Mouse (Mus musculus) cerebellum, adult (tissue): Measurements from ENCODE around the gene Gm4141.
"Not testable (repeated sequence)": the region's sequence is repeated elsewhere in the genome, so short reads cannot be mapped to it uniquely, and the experiment has no call there.

Experiments used
- ATAC-seq: cut with Nextera tagmentation; 2 replicates; pipeline ENCODE4 v1.9.2; 2017; ENCODE audit warnings: mild to moderate bottlenecking, moderate library complexity, mixed read lengths; ENCODE audit not compliant: insufficient number of reproducible peaks, low FRiP score, low TSS enrichment

The Gm4141 gene

DNA sequence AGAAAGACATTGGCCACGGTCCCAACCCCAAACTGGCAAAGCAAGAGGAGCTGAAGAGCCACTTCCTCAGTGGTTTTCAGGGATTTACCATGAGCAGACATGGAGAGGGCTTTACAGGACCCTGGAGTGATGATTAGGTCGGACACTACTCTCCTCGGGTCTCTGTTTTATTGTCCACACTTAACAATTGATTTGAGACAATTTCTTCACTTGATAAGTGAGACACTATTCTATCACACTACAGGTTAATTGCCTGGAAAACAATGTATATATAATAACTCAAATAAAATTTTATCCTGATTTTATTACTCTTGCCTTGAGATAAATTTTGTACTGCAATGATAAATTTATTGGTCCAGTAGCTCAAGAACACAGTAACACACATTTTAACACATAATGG, at the start of gene Gm4141:
Gene Gm4141, minus strand, starts transcription at position 101 of the 400 bp plus-strand sequence.
- ATAC-seq = not testable (repeated sequence)

DNA sequence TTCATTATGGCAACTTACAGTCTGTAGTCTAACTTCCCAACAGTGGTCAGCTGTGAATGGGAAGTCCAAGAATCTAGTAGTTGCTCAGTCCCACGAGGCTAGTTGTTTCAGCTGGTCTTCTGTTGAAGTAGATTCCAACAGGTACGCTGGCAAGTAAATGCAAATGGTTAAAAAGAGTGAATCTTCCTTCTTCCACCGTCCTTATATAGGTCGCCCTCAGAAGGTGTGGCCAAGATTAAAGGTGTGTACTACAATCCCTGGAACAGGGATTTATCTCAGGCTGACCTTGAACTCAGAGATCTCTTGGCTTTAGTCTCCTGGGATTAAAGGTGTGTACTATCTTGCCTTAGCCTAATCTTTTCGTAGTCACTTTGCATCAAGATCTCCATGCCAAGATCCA, 22.9 kb upstream of the Gm4141 start, which contains the start of gene Gm4513:
Gene Gm4513, minus strand, starts transcription at position 101 of the 400 bp plus-strand sequence.
- not testable (repeated sequence) for ATAC-seq

DNA sequence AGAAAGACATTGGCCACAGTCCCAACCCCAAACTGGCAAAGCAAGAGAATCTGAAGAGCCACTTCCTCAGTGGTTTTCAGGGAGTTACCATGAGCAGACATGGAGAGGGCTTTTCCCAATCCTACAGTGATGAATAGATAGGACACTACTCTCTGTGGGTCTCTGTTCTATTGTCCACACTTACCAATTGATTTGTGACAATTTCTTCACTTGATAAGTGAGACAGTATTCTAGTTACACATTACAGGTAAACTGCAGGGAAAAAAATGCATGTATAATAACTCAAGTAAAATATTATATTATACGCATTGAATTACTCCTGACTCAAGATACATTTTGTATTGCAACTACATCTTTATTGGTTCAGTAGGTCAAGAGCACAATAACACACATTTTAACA, 30.4 kb downstream of the Gm4141 start, which contains the start of gene Gm5726:
Gene Gm5726, minus strand, starts transcription at position 101 of the 400 bp plus-strand sequence.
- not testable (repeated sequence) for ATAC-seq

DNA sequence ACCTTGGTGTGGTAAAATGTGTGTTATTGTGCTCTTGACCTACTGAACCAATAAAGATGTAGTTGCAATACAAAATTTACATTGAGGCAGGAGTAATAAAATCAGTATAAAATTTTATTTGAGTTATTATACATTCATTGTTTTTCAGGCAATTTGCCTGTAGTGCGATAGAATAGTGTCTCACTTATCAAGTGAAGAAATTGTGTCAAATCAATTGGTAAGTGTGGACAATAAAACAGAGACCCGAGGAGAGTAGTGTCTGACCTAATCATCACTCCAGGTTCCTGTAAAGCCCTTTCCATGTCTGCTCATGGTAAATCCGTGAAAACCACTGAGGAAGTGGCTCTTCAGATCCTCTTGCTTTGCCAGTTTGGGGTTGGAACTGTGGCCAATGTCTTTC, 42.5 kb downstream of the Gm4141 start, which contains the start of gene Vmn1r104:
Gene Vmn1r104, plus strand, starts transcription at position 301 of the 400 bp plus-strand sequence.
- ATAC-seq = not testable (repeated sequence)
